Mouse (Mus musculus) embryonic facial prominence, embryonic 13.5 days (tissue): Measurements from ENCODE around the gene Foxp1. TPM values are rescaled to one million over a fixed set of nuclear protein-coding genes. Genes with fewer than 3 reads are reported as not detected.

Source experiments
- ATAC-seq: fragments of 200-750 bp; cut with Nextera tagmentation; 2 replicates; pipeline ENCODE4 v1.8.0; 2017; ENCODE audit warnings: low read depth; ENCODE audit not compliant: insufficient number of reproducible peaks, insufficient read depth, low FRiP score, low TSS enrichment
- H3K27ac ChIP-seq: fragments of 300-500 bp; sonication (generic); 2 replicates; pipeline ENCODE4 v1.5.1; 2015; ENCODE audit warnings: moderate library complexity, mild to moderate bottlenecking, inconsistent platforms
- H3K27me3 ChIP-seq: fragments of 300-500 bp; sonication (generic); 2 replicates; pipeline ENCODE4 v1.6.1; 2015; ENCODE audit warnings: mild to moderate bottlenecking, inconsistent platforms
- H3K36me3 ChIP-seq: fragments of 300-500 bp; sonication (generic); 2 replicates; pipeline ENCODE4 v1.6.1; 2015; ENCODE audit warnings: mild to moderate bottlenecking, inconsistent platforms
- H3K4me1 ChIP-seq: fragments of 300-500 bp; sonication (generic); 2 replicates; pipeline ENCODE4 v1.6.1; 2015; ENCODE audit warnings: inconsistent platforms
- H3K4me2 ChIP-seq: fragments of 300-500 bp; sonication (generic); 2 replicates; pipeline ENCODE4 v1.6.1; 2015; ENCODE audit warnings: moderate library complexity, mild to moderate bottlenecking, inconsistent platforms
- H3K4me3 ChIP-seq: fragments of 300-500 bp; sonication (generic); 2 replicates; pipeline ENCODE4 v1.5.1; 2015; ENCODE audit warnings: mild to moderate bottlenecking, inconsistent platforms
- H3K9ac ChIP-seq: fragments of 300-500 bp; sonication (generic); 2 replicates; pipeline ENCODE4 v1.6.1; 2015; ENCODE audit warnings: mild to moderate bottlenecking, inconsistent platforms
- H3K9me3 ChIP-seq: fragments of 300-500 bp; sonication (generic); 2 replicates; pipeline ENCODE4 v1.6.1; 2016; ENCODE audit warnings: inconsistent platforms
- WGBS: fragments of 180-500 bp; shearing (Covaris S2); methylation state at CpG from one replicate; pipeline ENCODE4 v1.1.7; 2015; ENCODE audit warnings: mixed read lengths; 5-methylcytosine and 5-hydroxymethylcytosine counted together
- microRNA-seq: library from miRNA; unstranded; fragments of <30 nt; microRNA quantifications from one replicate; pipeline ENCODE4, GENCODE M21; 2016
- polyA plus RNA-seq: library from polyadenylated mRNA; unstranded; fragments of >200 nt; fragmentation: Nextera tagmentation; extraction: Ambion mirVana; gene quantifications from 2 replicates; pipeline ENCODE4 v1.2.1, GENCODE M21; 2015

Foxp1 gene
- polyA plus RNA-seq, 1 experiment from 2014 or later: 66.7 TPM

DNA sequence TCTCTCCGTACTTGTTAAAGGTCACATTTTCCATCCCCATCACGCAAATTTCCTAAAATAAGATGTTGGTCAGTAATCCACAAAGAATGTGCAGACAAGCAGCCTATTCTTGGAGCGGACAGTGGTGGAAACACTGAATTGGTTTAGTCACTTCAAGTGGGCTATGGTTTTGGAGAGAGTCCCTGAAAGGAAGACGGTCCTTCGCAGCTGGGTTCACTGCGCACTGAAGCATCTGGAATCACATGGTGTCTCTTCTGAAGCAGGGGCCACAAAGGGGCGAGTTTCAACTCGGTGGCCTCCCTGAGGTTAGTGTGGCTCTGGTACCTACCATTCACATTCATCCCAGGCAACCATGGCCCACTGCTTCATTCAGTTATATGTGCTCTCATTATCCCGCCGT is 588.1 kb downstream of the Foxp1 start:
- H3K4me2 ChIP-seq: no peak overlapping the region
- 95% methylated on average over 10 of the region's 10 CpGs for WGBS
- peaks cover 46% of the 10 kb centered on the region for H3K36me3 ChIP-seq
- no peaks in the 10 kb centered on the region for H3K9me3 ChIP-seq
- no peaks in the 10 kb centered on the region for H3K27me3 ChIP-seq
- no peak overlapping the region for H3K9ac ChIP-seq
- H3K27ac ChIP-seq: no peak overlapping the region
- ATAC-seq: no peak
- H3K4me1 ChIP-seq: no peaks in the 10 kb centered on the region
- no peak overlapping the region for H3K4me3 ChIP-seq

- H3K27ac ChIP-seq: no peak overlapping the region
- H3K4me3 ChIP-seq: no peak overlapping the region
- H3K4me1 ChIP-seq: no peaks in the 10 kb centered on the region
- no peak overlapping the region for H3K9ac ChIP-seq
- no peak overlapping the region for H3K4me2 ChIP-seq
- no peaks in the 10 kb centered on the region for H3K9me3 ChIP-seq
- H3K36me3 ChIP-seq: peaks cover 42% of the 10 kb centered on the region
- 68% methylated on average over 18 of the region's 18 CpGs for WGBS
- ATAC-seq: no peak
- H3K27me3 ChIP-seq: no peaks in the 10 kb centered on the region
These were observed 589.3 kb downstream of the Foxp1 start for GRCm38 (mm10) chr6:98933135-98933724.

DNA sequence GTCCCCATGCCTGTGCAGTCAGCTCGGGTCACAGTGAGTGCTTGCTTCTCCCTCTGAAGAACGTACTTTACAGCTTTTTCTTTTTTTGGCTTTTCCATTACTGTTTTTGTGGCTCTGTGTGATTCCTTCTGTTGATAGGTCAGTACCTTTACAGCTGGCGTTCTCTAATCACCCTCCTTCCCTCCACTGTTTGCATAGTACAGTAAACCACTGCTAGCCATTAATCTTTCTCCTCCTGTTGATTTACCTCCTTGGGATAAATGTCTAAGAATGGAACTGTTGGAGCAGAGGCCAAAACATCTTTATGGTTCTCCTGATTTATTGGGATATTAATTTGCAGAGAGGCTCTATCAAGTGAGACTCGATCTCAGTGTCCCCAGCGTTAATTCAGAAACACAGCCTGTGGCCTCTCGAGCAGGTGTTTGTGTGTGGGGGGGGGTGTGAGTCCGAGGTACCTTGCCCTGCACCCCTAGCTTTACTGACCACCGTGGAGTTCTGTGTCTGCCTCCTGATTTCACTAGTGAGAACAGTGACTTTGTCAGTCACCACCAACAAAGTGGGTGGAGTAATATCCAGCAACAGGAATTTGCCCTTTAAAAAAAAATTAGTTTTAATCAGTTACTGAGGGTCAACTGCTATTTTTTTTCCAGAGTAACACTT is 590.5 kb downstream of the Foxp1 start:
- Histone ChIP-seq H3K4me3 (no peak overlapping the region), H3K9ac (no peak overlapping the region), H3K4me1 (no peaks in the 10 kb centered on the region), H3K27ac (no peak overlapping the region), H3K27me3 (no peaks in the 10 kb centered on the region), H3K36me3 (peaks cover 38% of the 10 kb centered on the region), H3K4me2 (no peak overlapping the region), H3K9me3 (no peaks in the 10 kb centered on the region)
- no peak for ATAC-seq
- WGBS: 87% methylated on average over 8 of the region's 8 CpGs

DNA sequence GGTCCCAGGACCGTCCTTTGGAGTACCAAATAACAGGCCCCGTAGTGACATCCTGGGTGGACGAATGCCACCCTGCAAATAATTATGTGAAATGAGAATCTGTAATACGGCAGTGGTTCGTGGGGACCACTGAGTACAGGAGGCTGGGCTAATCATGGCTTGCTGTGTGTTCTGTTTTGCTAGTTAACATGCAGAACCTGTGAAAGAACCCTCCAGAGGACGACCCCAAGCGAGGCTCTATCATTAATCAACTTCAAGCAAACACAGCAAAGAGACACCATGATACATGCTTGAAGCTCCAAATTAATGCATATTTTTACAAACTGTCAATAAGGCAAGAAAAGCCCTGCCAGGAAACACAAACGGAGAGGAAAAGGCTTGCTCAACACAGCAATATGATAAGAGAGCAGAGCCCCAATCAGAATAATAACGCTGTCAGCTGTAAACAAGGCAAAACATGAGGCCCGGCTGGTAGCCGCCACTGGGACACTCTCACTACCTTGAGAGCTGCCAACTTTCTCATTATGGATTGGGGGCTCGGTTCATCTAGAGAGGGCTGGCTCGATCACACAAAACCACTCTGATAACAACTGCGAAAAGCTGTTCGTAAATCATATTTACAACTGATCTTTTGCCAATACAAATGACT is 591.7 kb downstream of the Foxp1 start:
- Histone ChIP-seq H3K4me1 (no peaks in the 10 kb centered on the region), H3K4me2 (no peak overlapping the region), H3K9me3 (no peaks in the 10 kb centered on the region), H3K4me3 (no peak overlapping the region), H3K9ac (no peak overlapping the region), H3K27ac (no peak overlapping the region), H3K36me3 (peaks cover 38% of the 10 kb centered on the region), H3K27me3 (no peaks in the 10 kb centered on the region)
- WGBS: 86% methylated on average over 15 of the region's 15 CpGs
- ATAC-seq: no peak

- no peak overlapping the region for H3K27ac ChIP-seq
- no peaks in the 10 kb centered on the region for H3K4me1 ChIP-seq
- H3K27me3 ChIP-seq: no peaks in the 10 kb centered on the region
- no peak overlapping the region for H3K4me3 ChIP-seq
- 81% methylated on average over 8 of the region's 8 CpGs for WGBS
- ATAC-seq: no peak
- H3K36me3 ChIP-seq: peaks cover 23% of the 10 kb centered on the region
- H3K9ac ChIP-seq: no peak overlapping the region
- no peaks in the 10 kb centered on the region for H3K9me3 ChIP-seq
- H3K4me2 ChIP-seq: no peak overlapping the region
These were observed 594.2 kb downstream of the Foxp1 start for GRCm38 (mm10) chr6:98928365-98928764.

DNA sequence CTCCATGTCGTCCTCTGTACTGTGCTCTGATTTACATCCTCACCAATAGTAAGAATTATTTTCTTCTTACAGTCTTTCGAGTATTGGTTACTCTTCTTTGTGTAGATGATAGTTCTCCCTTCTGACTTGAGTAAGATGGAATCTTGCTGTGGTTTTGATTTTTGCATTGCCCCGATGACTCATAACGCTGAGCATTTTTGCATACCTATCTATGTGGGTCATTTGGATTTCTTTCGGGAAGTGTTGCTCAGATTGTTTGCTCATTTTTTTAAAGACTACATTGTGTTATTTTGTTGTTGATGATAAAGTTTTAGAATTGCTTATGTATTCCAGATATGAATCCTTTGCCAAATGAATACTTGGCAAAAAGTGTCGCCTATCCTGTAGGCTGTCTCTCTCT is 621.3 kb downstream of the Foxp1 start:
- H3K27me3 ChIP-seq: no peaks in the 10 kb centered on the region
- no peak overlapping the region for H3K9ac ChIP-seq
- no peak overlapping the region for H3K27ac ChIP-seq
- no peak for ATAC-seq
- no peak overlapping the region for H3K4me2 ChIP-seq
- WGBS: 89% methylated on average over 6 of the region's 6 CpGs
- H3K9me3 ChIP-seq: no peaks in the 10 kb centered on the region
- no peaks in the 10 kb centered on the region for H3K36me3 ChIP-seq
- no peak overlapping the region for H3K4me3 ChIP-seq
- no peaks in the 10 kb centered on the region for H3K4me1 ChIP-seq

- H3K4me1 ChIP-seq: no peaks in the 10 kb centered on the region; the same call in 1 of the 2 replicates
- no peaks in the 10 kb centered on the region for H3K36me3 ChIP-seq
- no peak overlapping the region for H3K27ac ChIP-seq
- no peaks in the 10 kb centered on the region for H3K27me3 ChIP-seq
- WGBS: 74% methylated on average over 1 of the region's 1 CpGs
- no peak for ATAC-seq
- no peaks in the 10 kb centered on the region for H3K9me3 ChIP-seq
- no peak overlapping the region for H3K9ac ChIP-seq
- no peak overlapping the region for H3K4me3 ChIP-seq
- no peak overlapping the region for H3K4me2 ChIP-seq
These were observed 644.3 kb downstream of the Foxp1 start for GRCm38 (mm10) chr6:98878208-98878607.

DNA sequence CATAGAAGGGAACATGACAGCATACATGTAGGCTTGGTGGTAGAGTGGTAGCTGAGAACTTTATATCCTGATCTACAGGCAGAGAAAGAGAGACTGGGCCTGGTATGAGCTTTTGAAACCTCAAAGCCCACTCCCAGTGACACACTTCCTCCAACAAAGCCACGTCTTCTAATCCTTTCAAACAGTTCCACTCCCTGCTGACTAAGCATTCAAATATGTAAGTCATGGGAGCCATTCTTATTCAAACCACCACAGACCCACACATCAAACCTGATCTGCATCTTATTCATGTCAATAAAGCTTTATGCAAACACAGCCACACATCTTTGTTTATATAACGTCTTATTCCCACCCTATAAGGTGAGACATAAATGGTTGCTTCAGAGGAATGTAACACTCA is 646.1 kb downstream of the Foxp1 start:
- H3K9me3 ChIP-seq: no peaks in the 10 kb centered on the region

More for the DNA sequence above, 646.1 kb downstream of the Foxp1 start:
- ATAC-seq: no peak
- no peak overlapping the region for H3K4me2 ChIP-seq
- H3K36me3 ChIP-seq: no peaks in the 10 kb centered on the region
- H3K27me3 ChIP-seq: no peaks in the 10 kb centered on the region
- H3K4me3 ChIP-seq: no peak overlapping the region
- 79% methylated on average over 2 of the region's 2 CpGs for WGBS
- no peak overlapping the region for H3K9ac ChIP-seq
- H3K27ac ChIP-seq: no peak overlapping the region
- no peaks in the 10 kb centered on the region; the same call in 1 of the 2 replicates for H3K4me1 ChIP-seq

Small RNA genes within 50 kb of the gene (microRNA-seq; reads per million reads assigned to microRNA genes)
- gene Gm22328: not detected
- not detected for gene Gm49348

Other genes starting within 250 kb of the Foxp1 start
- gene Eif4e3, start 144.1 kb upstream of the Foxp1 start, polyA plus RNA-seq: 15.6 and 16.7 TPM in 2 replicates
- 3.2 and 3.4 TPM in 2 replicates for gene Gm20696, start 144.1 kb upstream of the Foxp1 start, polyA plus RNA-seq
- gene Gpr27, start 170.0 kb upstream of the Foxp1 start, polyA plus RNA-seq: 4.0 and 6.5 TPM in 2 replicates
- gene Prok2, start 203.7 kb upstream of the Foxp1 start, polyA plus RNA-seq: 1.5 and 2.0 TPM in 2 replicates